Mouse (Mus musculus) kidney, adult 2 months (tissue): ENCODE data around the gene Pfkl.

Experiments
- CTCF ChIP-seq: fragments of 200-500 bp; conservative IDR thresholded peaks from 2 replicates; pipeline ENCODE4 v1.5.1; 2011; ENCODE audit warnings: low read depth, mild to moderate bottlenecking, control low read depth, low read length, moderate library complexity, mixed read lengths; ENCODE audit not compliant: insufficient read depth, insufficient read length
- POLR2A ChIP-seq: fragments of 200-500 bp; IDR thresholded peaks from one replicate; pipeline ENCODE4 v1.6.1; 2011; ENCODE audit warnings: low read depth, low read length, control low read depth

DNA sequence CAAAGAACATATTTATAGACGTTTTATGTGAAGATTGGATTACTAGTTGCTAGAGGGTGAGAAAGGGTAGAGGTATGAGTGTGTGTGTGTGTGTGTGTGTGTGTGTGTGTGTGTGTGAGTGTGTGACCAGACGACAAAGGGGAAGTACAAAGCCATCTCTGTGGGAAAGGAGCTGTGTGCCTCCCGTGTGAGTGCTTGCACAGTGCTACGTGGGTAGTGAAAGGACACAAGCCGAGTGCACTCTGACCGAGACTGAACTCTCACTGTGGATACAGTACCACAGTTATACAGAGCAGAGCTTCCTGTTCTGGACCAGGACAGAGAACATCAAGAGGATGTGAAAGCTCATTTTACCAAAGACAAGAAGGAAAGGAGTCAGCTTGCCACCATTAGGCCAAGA lies 45.9 kb downstream of the Pfkl start:
- TF ChIP-seq CTCF (no peak), POLR2A (no peak)
